Mouse (Mus musculus) liver, adult 2 months (tissue): ENCODE measurements around the gene Trmt112.

Experiments used
- CTCF ChIP-seq: fragments of 200-500 bp; IDR thresholded peaks from 2 replicates; pipeline ENCODE4 v1.5.1; 2011; ENCODE audit warnings: low read depth, low read length, control low read depth
- POLR2A ChIP-seq: fragments of 200-500 bp; IDR thresholded peaks from 2 replicates; pipeline ENCODE4 v1.6.1; 2011; ENCODE audit warnings: low read length, control low read depth; ENCODE audit not compliant: insufficient read depth; ENCODE audit errors: extremely low read depth

GRCm38 (mm10) chr19:6939106-6940002, 29.9 kb downstream of the Trmt112 start:
- TF ChIP-seq POLR2A = no peak
- TF ChIP-seq CTCF = no peak
